Mouse (Mus musculus): ENCODE results near the gene Masp2.

The Masp2 gene

DNA sequence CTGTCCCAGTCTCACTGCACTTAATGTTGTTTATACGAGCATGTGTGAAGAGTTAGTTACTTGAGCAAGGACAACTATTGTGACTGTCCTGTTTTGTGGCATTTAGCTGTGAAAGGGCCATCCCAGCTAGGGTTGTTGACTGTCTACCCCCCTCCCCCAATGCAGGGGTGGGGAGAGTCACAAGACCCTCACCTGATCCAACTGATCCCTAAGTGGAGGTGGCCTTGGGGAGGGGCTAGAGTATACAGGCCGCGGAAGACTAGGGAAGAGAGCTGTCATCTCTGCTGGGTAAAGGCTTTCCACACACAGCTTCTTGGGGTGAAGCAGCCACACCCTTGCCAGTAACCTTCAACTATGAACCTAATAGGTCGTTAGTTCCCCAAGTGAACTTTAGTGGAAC is 2.0 kb upstream of the Masp2 start:
- DNase-seq (ENCODE audit: low read depth, low spot score), result no peak

DNA sequence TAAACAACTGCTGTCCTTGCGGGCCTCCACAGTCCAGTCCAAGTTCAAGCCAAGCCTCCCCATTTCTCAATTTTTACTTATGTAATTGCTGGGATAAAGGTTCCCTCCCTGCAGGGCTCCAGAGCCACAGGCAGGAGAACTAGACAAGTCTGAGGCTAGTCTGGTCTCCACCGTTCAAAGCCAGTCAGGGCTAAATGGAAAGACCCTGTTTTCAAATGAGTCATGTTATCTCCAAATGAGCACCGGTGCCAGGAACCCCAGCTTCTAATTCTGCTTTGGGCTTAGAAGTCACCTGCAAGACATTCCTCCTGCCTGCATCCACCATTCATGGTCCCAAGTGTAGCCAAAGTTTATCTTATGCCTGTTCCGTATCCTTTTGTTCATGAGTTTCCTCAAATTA is 483 bp upstream of the Masp2 start:
- no peak for DNase-seq (ENCODE audit: low read depth, low spot score)

DNA sequence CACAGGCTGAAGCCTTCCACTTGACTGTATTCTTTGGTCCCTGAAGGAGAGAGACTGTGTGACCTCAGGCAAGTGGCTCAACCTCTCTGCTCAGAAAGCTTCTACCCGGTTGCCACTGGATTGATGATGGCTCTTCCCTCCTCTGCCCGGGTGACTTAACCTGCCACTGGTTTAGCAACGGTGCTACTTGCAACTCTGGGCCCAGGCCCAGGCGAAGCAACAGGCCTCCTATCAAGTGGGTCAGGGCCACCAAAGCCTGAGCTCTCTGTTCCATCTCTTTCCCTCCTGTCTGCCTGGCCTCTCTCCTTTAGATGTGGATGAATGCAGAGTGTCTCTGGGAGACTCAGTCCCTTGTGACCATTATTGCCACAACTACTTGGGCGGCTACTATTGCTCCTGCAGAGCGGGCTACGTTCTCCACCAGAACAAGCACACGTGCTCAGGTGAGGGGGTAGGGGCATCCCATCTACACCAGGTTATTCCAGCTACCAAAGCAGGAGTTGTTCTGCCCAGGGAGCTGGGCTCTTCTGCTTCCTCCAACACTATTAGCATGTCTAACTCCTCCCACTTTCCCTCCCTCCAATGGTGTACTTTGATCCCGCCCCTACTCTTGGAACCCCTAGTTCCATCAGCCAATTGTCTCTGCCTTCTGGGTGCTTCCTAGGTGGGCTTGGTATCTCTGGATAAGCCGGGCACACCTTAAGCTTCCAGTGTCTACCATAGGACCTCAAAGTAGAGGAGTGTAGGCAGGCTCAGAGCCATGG is 1.2 kb downstream of the Masp2 start:
- DNase-seq (ENCODE audit: low read depth, low spot score), result no peak

DNA sequence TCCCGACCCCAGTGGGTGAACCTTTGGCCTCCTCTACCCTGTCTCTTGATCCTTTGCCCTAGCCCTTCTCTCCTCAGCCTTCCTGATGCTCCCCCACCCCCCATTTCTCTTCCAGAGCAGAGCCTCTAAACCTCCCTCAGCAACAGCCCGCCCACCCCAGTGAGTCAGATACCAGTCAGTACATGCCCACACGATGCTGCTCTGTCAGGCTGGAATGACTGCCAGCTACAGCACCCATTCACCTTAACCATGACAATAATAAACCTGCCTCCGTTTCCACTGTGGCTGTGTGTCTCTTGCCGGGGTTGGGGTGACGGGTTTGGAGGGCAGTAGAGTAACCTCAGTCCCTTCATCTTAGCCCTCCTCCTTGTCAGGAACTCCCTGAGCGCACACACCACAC is 1.8 kb downstream of the Masp2 start:
- no peak for DNase-seq (ENCODE audit: low read depth, low spot score)

DNA sequence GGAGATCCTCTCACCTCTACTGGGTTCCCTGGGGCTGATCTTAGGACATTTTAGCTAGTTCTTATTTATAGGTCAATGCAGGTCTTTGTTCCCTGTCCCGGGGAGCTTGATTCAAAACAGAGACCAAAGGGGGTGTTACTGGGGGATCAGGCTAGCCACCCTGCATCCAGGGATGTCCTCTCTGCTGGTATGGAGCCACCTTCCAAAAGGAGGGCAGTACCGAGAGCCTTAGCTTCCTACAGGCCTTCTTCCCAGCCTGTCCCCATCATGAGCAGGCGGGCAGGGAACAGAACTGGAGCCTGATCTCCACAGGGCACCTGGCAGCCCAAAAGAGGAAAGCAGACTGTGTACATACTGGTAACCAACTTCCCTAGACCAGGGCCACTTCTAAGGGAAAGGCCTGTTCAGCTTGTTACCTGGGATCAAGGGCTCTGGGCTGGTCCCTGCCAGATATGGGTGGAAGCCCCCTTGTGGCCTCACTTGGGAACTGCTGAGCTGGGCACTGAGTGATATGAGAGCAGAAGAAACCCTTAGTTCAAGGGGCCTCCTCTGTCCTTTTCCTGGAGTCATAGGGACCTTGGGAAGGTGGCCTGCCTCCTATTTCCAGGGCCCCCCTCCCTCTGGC is 2.3 kb downstream of the Masp2 start:
- DNase-seq (ENCODE audit: low read depth, low spot score), result peak; percentile 56

DNA sequence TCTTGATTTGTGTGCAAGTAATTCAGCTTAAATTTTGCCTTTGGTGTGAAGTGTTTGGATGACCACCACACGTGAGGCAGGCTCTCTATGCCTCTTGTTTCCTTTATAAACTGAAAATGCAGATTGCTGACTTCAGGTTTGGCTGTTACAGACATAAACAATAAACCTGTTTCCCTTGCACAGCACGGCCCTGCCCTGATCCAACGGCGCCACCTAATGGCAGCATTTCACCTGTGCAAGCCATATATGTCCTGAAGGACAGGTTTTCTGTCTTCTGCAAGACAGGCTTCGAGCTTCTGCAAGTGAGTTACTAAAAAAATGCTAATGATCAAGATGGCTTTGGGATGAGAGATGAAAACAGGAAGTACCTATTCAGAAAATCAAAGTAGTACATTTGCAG is 5.4 kb downstream of the Masp2 start:
- DNase-seq (ENCODE audit: low read depth, low spot score), result peak; percentile 76

DNA sequence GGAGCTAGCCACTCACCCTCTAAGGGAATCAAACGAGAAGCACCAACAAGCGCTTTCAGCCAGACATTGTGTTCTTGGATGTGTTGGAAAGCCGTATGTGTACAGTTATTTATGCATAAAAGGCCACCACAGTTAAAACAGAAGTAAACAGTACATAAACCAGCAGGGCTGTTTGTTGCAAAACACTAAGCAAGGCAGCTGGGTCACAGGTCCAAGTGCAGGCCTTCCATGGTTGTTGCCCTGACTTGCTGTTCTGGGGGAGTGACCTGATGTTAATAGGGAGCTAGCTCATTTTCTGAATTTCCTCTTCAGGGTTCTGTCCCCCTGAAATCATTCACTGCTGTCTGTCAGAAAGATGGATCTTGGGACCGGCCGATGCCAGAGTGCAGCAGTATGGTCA is 7.5 kb downstream of the Masp2 start:
- DNase-seq (ENCODE audit: low read depth, low spot score), result no peak

DNA sequence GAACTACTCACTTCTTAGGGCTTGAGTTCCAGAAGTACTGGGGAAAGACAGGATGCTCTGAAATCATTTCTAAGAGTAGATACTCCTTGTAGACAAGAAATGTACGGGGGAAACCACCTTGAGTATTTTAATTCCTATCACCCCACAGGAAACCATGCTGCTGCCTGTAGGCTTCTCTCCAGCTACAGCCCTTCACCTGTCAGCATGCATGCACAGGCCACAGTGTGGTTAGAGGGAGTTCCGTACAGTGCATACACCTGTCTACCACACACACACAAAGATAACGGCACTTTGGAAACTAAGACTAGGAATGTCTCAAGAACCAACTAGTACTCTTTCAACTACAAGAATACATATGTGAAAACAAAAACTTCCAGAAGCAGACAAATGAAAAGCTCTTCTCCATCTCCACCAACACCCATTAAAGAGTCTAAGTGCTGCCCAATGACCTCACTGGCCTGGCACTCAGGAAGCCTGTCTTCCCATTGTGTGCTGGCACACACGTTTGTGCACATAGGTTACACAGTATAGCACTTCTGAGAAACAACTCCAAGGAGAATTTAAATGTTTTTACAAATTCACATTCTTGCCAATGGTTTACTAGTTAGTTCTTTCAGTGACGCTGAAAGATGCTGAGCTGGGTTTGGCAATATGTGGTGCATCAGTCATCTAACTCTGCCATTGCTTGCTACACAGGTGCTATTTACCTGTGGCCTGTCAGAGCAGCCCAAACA is 8.4 kb downstream of the Masp2 start:
- no peak for DNase-seq (ENCODE audit: low read depth, low spot score)

DNA sequence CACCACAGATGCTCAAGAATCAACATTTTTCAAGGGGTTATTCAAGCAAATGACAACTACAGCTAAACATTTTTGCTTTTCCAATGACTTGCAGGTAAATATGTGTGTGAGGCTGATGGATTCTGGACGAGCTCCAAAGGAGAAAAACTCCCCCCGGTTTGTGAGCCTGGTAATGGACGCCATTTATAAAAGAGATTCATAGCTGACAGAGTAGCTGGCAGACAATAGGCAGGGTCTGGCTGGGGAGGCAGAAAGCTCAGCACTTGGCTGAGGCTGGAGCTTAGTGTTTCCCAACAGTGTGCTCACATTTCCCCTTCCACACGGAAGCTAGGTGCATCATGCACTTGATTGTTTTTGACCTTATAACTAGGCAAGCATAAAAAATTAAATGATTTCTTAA is 10.2 kb downstream of the Masp2 start:
- DNase-seq (ENCODE audit: low read depth, low spot score), result no peak

DNA sequence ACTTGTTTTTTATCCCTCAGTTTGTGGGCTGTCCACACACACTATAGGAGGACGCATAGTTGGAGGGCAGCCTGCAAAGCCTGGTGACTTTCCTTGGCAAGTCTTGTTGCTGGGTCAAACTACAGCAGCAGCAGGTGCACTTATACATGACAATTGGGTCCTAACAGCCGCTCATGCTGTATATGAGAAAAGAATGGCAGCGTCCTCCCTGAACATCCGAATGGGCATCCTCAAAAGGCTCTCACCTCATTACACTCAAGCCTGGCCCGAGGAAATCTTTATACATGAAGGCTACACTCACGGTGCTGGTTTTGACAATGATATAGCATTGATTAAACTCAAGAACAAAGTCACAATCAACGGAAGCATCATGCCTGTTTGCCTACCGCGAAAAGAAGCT is 11.4 kb downstream of the Masp2 start:
- DNase-seq (ENCODE audit: low read depth, low spot score), result no peak

DNA sequence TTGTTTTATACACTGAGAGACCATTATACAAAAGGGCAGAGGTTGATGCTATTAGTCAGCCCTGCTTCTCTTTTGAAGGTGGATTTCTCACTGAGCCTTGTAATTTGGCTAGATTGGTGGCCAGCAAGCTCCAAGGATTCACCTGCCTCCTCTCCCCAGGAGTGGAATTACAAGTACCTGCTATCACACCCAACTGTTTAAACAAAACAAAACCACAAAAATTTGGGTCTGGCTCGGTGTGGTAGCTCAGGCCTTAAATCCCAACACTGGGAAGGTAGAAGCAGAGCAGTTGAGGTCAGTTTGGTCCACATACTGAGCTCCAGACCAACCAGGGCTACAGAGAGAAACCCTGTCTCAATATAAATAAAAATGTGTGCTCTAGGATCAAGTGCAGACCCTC is 17.5 kb downstream of the Masp2 start:
- DNase-seq (ENCODE audit: low read depth, low spot score), result no peak

DNA sequence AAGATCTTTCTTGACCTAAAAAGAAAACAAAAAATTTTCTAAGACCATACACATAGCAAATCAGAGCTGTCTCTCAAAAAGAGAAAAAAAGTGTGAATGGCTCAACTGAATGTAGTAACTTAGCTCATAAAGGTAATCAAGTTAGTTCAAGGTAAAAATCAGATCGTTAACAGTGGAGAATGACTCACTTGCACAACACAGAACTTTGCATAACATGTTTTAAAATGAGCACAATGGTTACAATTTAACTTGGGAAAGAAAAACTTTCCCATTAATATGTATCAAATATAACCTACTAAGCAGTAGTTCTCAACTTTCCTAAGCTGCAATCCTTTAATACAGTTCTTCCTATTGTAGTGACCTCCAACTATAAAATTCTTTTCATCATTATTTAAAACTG is 18.4 kb downstream of the Masp2 start:
- no peak for DNase-seq (ENCODE audit: low read depth, low spot score)

DNA sequence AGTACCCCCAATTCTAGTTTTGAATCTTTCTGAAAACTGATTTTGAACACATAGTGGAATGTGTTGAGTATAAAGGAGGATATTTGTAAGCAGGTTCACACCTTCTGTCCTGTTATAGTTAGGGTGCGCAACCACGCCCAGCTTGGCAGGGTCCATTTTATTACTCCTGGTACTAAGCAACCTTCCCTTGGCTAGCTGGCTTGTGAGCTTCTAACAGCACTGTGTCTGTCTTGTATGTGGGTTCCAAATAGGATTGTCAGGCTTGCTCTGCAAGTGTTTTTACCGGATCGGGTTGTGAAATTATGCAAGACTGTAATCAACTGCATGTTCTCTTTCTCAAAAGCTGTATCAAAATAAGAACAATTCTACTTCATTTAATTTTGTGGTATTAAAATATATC is 20.1 kb downstream of the Masp2 start:
- no peak for DNase-seq (ENCODE audit: low read depth, low spot score)

DNA sequence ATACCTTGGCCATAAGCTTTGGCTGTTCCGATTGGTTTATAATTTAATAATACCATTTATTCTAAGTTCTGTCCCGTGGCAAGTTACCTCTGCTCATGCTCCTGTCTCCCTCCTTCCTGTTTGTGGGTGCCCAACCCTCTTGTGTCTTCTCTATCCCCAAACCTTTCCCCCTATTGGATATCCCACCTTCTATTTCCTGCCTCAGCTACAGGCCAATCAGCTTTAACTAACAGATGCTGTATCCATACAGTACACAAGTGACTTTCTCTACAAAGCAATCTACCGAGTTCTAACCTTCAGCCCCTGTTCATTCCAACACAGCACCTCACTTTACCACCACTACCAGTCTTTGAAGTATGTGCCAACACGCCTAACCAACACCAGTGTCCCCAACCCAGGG is 21.3 kb downstream of the Masp2 start:
- DNase-seq (ENCODE audit: low read depth, low spot score), result no peak

DNA sequence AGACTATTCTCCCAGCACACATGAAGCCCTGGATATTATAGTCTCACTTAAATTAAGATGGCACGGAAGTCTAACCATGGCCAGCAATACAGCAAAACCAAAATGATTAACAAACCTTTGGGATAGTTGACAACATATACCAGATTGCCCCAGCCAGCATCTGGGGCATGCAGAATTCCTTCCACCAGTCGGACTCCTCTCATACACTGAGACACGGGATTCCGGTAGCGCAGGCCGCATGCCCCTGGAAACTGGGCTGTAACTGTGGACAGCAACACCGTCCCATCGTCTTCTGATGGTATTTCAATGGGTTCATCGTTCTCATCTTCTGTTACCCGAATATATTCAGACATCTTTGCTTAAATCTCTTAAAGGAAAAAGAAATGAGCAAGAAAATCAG is 22.7 kb downstream of the Masp2 start:
- DNase-seq (ENCODE audit: low read depth, low spot score), result no peak

DNA sequence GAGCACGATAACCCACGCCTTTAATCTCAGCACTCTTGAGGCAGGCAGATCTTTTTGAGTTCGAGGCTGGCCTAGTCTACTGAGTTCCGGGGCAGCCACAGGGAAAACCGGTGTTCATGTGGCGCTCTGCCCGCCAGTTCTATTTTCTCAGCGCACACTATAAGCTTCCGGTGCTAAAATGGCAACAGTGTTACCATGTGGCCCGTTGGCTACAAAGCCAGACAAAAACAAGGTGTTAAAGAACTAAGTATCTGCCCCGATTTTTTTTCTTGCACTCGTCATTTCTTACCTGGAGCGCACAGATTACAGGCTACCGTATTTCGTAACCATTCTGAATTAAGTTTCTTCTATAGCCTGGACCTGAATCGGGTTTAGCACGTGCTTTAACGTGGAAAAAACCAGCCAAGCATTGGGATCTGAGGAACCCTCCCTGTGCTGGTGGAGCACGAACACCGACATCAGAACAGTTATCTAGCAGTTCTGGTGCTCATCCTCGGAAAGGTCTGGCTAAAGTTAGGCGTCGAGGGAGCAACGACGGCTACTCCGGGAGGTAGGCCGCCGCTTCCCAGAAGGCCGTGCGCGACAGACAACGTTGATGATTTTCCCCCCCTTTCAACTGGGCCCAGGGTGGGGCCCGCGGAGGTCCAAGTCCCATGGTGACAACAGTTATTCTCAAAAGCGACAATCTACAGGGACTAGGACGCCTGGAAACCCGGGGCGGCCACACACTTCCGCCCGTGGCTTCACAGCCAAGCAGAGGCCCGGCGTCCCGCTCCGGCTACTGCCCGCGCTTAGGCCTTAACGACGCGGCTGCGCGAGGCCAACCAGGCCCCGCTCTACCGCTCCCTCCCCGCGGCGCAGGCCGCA is 23.6 kb downstream of the Masp2 start:
- peak; percentile 78 for DNase-seq (ENCODE audit: low read depth, low spot score)

DNA sequence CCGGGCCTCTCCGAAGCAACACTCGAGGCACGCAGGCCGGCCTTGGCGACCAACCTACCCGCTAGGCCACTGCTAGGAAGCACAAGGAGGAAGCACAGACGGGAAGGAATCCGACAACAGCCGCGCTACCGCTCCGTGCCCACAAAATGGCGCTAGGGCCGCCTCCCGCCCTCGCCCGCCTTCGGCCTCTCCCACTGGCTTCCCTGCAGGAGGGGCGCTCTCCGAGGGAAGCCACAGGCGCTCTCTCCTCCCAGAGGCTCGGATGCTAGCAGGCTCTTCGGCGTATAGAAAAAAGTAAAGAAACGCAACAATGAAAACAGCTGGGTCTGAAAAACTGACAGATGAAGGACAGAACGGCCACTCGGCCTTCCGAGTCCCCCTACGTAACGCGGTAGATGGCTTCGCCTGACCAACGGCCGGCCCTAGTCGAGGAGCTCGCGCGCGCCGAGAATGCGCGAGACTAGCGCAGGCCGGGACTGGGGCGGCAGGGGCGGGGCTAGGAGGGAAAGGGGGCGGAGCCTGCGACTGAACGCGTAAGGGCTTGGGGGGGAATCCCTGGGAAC is 24.4 kb downstream of the Masp2 start, which contains the start of gene Tardbp:
TSS of gene Tardbp (minus strand) at position 397 of the 563 bp plus-strand sequence.
- peak; percentile 97 for DNase-seq (ENCODE audit: low read depth, low spot score)

DNA sequence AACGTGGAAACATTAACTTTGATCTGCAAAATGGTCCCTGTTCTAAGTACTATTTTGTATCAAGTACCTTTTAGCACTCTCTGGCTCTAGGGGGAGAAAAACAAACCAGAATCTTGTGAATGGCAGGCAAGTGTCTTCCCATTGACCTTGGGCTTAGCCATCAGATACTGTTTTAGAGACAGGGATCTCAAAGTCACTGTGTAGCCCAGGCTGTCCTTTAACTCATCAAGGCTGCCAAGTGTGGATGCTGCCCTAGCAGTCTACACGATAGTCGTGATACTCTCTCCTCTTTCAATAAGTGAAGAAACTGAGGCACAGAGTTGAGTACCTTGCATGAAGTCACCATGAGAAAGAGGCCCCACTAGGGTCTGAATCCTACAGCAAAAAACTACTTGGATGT is 24.9 kb downstream of the Masp2 start:
- DNase-seq (ENCODE audit: low read depth, low spot score), result no peak

DNA sequence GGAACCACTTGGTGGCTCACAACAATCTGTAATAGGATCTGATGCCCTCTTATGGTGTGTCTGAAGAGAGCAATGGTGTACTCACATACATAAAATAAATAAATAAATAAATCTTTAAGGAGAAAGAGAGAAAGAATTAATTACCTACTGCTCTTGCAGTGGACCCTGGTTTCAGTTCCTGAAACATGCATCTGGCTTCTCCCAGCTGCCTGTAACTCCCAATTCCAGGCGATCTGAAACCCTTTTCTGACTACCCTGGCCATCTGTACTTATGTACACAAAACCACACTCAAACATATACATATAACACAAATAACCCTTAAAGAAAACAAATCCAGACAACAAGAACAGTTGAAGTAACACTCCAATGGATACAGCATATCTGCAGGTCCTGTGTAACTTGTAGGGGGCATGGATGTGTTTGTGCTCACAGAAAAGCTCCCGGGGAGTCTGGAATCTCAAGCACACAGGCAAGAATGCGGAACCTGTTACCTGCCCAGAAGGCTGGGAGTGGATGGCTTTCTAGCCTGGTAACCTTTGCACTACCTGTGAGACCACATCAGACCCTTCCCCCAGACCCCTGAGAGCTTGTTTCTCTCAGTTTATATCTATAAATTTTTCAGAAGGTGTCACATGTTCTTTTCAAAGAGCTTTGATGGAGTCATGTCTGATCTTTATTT is 29.8 kb downstream of the Masp2 start:
- no peak for DNase-seq (ENCODE audit: low read depth, low spot score)

DNA sequence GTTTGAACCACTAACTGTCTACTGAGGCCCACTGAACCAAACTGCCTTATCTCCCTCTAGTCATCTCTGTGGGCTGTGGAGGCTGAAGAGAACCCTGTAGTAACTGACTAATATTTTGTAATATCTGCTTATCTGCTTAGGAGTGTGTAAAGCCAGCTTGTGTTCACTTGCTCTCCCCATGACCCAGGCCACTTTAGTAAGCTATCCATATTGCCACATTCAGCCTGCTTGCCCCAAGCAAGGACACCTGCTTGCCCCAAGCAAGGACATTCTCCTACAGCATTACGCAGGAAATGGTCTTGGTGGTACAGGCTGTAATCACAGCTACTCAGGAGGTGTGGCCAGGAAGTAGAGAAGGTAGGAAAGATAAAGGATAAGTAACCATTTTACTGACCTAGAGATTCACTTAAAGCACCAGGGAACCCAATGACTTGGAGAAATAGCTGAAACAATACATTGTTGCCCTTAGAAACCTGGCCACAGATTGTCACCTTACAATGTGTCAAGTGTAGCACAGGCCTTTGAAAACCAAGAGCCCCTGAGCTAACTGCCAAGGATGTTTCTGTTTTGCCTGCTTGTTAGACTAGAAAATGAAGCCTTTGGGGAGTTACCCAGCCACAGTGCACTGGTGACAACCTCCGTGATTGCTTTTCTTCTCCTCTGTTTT is 31.2 kb downstream of the Masp2 start:
- DNase-seq (ENCODE audit: low read depth, low spot score), result no peak

Data from CD4-positive helper T cell, adult 2 months (primary cell).